Mouse (Mus musculus) MEL (cell line): Measurements from ENCODE around the gene Jmjd8.

Experiments used
- CTCF ChIP-seq, 3 experiments: IDR thresholded peaks in 2 of 3; conservative IDR thresholded peaks in 1 of 3; 2 replicates each; pipeline ENCODE4 v1.5.1; 2011 to 2012; ENCODE audit warnings: low read length in 3 of 3, low read depth in 2 of 3, mild to moderate bottlenecking in 2 of 3, improper control_type of control experiment in 1 of 3, inconsistent platforms in 1 of 3, mixed read lengths in 1 of 3, moderate library complexity in 1 of 3; ENCODE audit not compliant: control insufficient read depth in 1 of 3, insufficient read depth in 1 of 3, poor library complexity in 1 of 3, severe bottlenecking in 1 of 3
- ETS1 ChIP-seq: IDR thresholded peaks from 2 replicates; pipeline ENCODE4 v1.6.1; 2012; ENCODE audit warnings: low read depth, mild to moderate bottlenecking, inconsistent platforms, low read length, improper control_type of control experiment, moderate library complexity
- GATA1 ChIP-seq: IDR thresholded peaks from 2 replicates; pipeline ENCODE4 v1.6.1; 2011; ENCODE audit warnings: low read depth, low read length, improper control_type of control experiment
- KAT2A ChIP-seq: conservative IDR thresholded peaks from 2 replicates; pipeline ENCODE4 v1.6.1; 2012; ENCODE audit warnings: low read depth, low read length, improper control_type of control experiment, inconsistent platforms
- MAX ChIP-seq: IDR thresholded peaks from 2 replicates; pipeline ENCODE4 v1.6.1; 2011; ENCODE audit warnings: low read length, improper control_type of control experiment
- POLR2A ChIP-seq, 2 experiments: IDR thresholded peaks; 2 replicates each; pipeline ENCODE4 v1.6.1; 2011 to 2012; ENCODE audit warnings: low read length in 2 of 2, mild to moderate bottlenecking in 2 of 2, control low read depth in 1 of 2, improper control_type of control experiment in 1 of 2, low read depth in 1 of 2, moderate library complexity in 1 of 2; ENCODE audit not compliant: control insufficient read depth in 1 of 2, insufficient read depth in 1 of 2, poor library complexity in 1 of 2
- RCOR1 ChIP-seq: IDR thresholded peaks from 2 replicates; pipeline ENCODE4 v1.6.1; 2012; ENCODE audit warnings: low read depth, mild to moderate bottlenecking, inconsistent platforms, low read length, improper control_type of control experiment
- SMC3 ChIP-seq: IDR thresholded peaks from 2 replicates; pipeline ENCODE4 v1.6.1; 2011; ENCODE audit warnings: low read depth, low read length, improper control_type of control experiment
- TCF12 ChIP-seq: IDR thresholded peaks from 2 replicates; pipeline ENCODE4 v1.6.1; 2014; ENCODE audit warnings: low read depth, mild to moderate bottlenecking, inconsistent platforms, low read length, improper control_type of control experiment, moderate library complexity
- USF2 ChIP-seq, 2 experiments: IDR thresholded peaks; 2 replicates each; pipeline ENCODE4 v1.6.1; 2011 to 2012; ENCODE audit warnings: improper control_type of control experiment in 2 of 2, low read length in 2 of 2, borderline replicate concordance in 1 of 2, inconsistent platforms in 1 of 2, low read depth in 1 of 2, mild to moderate bottlenecking in 1 of 2; ENCODE audit not compliant: insufficient read depth in 1 of 2
- ZKSCAN1 ChIP-seq: IDR thresholded peaks from 2 replicates; pipeline ENCODE4 v1.6.1; 2012; ENCODE audit warnings: low read depth, mild to moderate bottlenecking, inconsistent platforms, low read length, improper control_type of control experiment, moderate library complexity
- ZNF384 ChIP-seq: IDR thresholded peaks from 2 replicates; pipeline ENCODE4 v1.6.1; 2012; ENCODE audit warnings: low read depth, mild to moderate bottlenecking, inconsistent platforms, low read length, improper control_type of control experiment

- no peak for TF ChIP-seq TCF12
- TF ChIP-seq SMC3: no peak
- no peak for TF ChIP-seq CTCF (IDR thresholded peaks at IDR 0.05 in 2 of 3, conservative IDR thresholded peaks at IDR 0.05 in 1 of 3; ENCODE audit: control insufficient read depth in 1 of 3, insufficient read depth in 1 of 3, low read depth in 2 of 3, low read length in 3 of 3, poor library complexity in 1 of 3, severe bottlenecking in 1 of 3)
- TF ChIP-seq USF2 (IDR thresholded peaks at IDR 0.05; ENCODE audit: borderline replicate concordance in 1 of 2, insufficient read depth in 1 of 2, low read depth in 1 of 2, low read length in 2 of 2): no peak
- no peak for TF ChIP-seq ETS1
- TF ChIP-seq POLR2A (IDR thresholded peaks at IDR 0.05; ENCODE audit: control insufficient read depth in 1 of 2, insufficient read depth in 1 of 2, low read depth in 1 of 2, low read length in 2 of 2, poor library complexity in 1 of 2): no peak
- no peak for TF ChIP-seq ZKSCAN1
- TF ChIP-seq GATA1: no peak
- no peak for TF ChIP-seq RCOR1
- TF ChIP-seq MAX: no peak
- TF ChIP-seq KAT2A: no peak
- no peak for TF ChIP-seq ZNF384
These were observed 50.0 kb downstream of the Jmjd8 start for GRCm38 (mm10) chr17:25878611-25879180.
